Mouse (Mus musculus) B cell, adult 62 days (primary cell): Measurements from ENCODE around the gene Magix. TPM values are rescaled to one million over a fixed set of nuclear protein-coding genes. Genes with fewer than 3 reads are reported as not detected.

Source experiments
- total RNA-seq: library from RNA; stranded (reverse); gene quantifications from 4 replicates; pipeline ENCODE4 v1.2.4, GENCODE M21; 2023

Magix gene
- total RNA-seq: not detected in 4 replicates

DNA sequence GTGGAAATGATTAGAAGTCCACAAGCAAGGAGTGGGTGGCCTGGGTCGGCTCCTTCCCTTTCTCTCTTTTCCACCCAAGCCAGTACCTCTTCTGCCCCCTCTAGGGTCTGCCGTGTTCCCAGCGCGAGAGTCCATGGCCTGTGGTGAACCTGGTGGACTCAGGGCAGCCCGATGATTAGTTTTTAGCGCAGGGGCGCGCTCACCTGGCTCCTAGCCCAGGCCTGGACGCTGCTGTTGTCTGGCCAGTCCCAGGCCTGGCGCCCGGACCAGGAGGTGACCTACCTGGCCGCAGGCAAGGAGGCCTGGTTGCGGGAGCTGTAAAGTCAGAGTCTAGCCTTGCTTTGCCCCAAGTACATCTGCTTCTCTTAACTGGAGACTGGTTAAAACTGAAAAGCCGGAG lies at the start of gene Magix:
Magix (minus strand) TSS at position 388 of the 400 bp plus-strand sequence.

GRCm38 (mm10) chrX:7728215-7728921 lies 47.3 kb upstream of the Magix start, which contains the start of gene Praf2:
Praf2 (plus strand) TSS chrX:7728439.

DNA sequence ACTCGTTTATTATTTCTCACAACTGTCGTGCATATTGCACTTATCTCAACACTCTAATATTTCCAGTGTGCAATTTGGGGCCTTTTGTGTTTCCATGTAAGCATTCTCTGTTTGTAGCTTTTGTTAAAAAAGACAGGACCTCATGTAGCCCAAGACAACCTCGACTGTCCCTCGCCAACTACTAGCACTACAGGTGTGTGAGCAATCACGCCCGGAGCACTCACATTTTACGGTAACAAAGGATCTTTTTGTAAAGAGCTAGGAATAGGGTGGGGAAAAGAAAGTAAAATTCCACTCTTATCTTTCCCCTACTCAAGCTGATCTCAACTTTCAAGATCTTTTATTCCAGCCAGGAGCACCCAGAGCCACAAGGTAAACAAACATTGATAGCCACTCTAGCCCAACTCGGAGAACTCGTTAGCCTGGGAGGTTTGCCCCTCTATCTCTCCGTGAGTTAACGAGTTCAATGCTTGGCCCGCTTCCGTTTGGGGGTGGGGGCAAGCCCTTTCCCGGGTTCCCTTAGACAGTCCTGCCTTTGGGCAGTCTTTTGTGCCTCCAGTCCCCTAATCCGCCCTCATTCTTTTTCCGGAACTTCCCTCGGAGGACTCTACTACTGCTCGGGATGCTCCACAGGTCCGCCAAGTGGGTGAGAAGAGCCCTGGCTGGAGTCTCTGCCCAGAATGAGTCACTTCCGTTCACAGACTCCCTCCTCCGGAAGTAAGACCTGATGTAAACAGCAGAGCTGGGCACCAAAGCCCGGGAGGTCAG lies 40.6 kb upstream of the Magix start, which contains the start of gene Gm45208:
Gm45208 (plus strand) TSS at position 732 of the 768 bp plus-strand sequence.

DNA sequence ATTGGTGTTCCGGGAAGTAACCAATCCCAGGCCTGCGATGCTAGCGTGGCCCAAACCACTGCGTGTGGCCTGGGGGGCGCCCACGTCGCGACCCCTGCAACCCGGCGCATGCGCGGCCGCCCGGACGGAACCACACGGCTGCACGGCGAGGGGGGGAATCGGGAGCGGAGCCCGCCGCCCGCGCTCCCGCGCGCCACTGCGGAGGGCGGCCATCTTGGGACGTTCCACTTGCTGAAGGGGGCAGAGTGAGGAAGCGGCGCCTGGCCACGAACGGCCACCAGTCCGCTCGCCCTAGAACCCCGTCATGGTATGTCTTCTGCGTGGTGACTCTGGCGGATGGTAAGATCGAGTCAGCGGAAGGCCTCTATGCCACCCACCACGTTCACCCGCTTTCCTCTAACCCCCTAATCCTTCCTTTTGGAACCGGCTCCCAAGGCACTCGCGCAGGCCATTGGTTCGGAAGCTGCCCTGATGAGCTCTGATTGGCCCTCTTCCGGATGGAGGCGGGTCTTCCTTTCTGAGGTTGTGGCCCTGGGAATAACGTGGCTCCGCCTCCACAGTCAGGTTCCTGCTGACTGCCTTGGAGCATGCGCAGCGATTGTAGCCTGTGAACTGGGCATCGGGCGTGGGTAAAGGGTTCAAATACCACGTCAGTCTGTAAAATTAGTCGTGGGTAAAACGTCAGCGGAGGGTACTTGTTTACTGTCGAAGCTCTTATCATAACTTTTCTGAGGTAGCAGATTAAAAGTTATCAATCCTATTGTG lies 33.3 kb upstream of the Magix start, which contains the start of gene Wdr45:
Wdr45 (plus strand) TSS at position 199 of the 765 bp plus-strand sequence.

GRCm38 (mm10) chrX:7696954-7697381 lies 15.9 kb upstream of the Magix start, which contains the start of gene Gpkow:
Gpkow (plus strand) TSS chrX:7697131.

GRCm38 (mm10) chrX:7670921-7671623 lies 10.0 kb downstream of the Magix start, which contains the start of gene Plp2:
Plp2 (minus strand) TSS chrX:7671390.

GRCm38 (mm10) chrX:7657221-7657639 lies 23.8 kb downstream of the Magix start, which contains the start of gene Prickle3:
Prickle3 (plus strand) TSS chrX:7657260.

GRCm38 (mm10) chrX:7638401-7639091 lies 42.5 kb downstream of the Magix start, which contains the start of gene Syp:
Syp (plus strand) TSS chrX:7638471.

Other genes starting within 250 kb of the Magix start
- gene Foxp3, start 107.6 kb downstream of the Magix start, total RNA-seq: 0.49 TPM in 1 of 4 replicates, not detected in the others
- gene Ppp1r3f, start 107.0 kb downstream of the Magix start, total RNA-seq: 5.1 to 6.6 TPM (median 5.3 TPM) in 4 replicates
- 19.2 to 22.5 TPM (median 20.0 TPM) in 4 replicates for gene Ccdc22, start 75.7 kb downstream of the Magix start, total RNA-seq
- not detected in 4 replicates for gene Cacna1f, start 74.2 kb downstream of the Magix start, total RNA-seq
- gene Syp, start 42.8 kb downstream of the Magix start, total RNA-seq: 0.36 to 0.58 TPM (median 0.56 TPM) in 3 of 4 replicates, not detected in the other
- 24.4 to 28.3 TPM (median 25.8 TPM) in 4 replicates for gene Prickle3, start 24.0 kb downstream of the Magix start, total RNA-seq
- gene Plp2, start 9.9 kb downstream of the Magix start, total RNA-seq: 85.6 to 91.6 TPM (median 88.3 TPM) in 4 replicates
- 45.1 to 48.2 TPM (median 46.2 TPM) in 4 replicates for gene Gpkow, start 15.9 kb upstream of the Magix start, total RNA-seq
- 58.2 to 89.6 TPM (median 70.2 TPM) in 4 replicates for gene Wdr45, start 33.1 kb upstream of the Magix start, total RNA-seq
- not detected in 4 replicates for gene Gm45208, start 41.0 kb upstream of the Magix start, total RNA-seq
- gene Praf2, start 47.2 kb upstream of the Magix start, total RNA-seq: 9.6 to 13.9 TPM (median 12.0 TPM) in 4 replicates
- gene Ccdc120, start 69.7 kb upstream of the Magix start, total RNA-seq: not detected in 4 replicates
- 26.2 to 36.6 TPM (median 32.7 TPM) in 4 replicates for gene Tfe3, start 81.3 kb upstream of the Magix start, total RNA-seq
- gene Gripap1, start 108.5 kb upstream of the Magix start, total RNA-seq: 277 to 286 TPM (median 284 TPM) in 4 replicates
- gene Kcnd1, start 141.0 kb upstream of the Magix start, total RNA-seq: 1.5 to 2.4 TPM (median 1.9 TPM) in 4 replicates
- gene Otud5, start 160.1 kb upstream of the Magix start, total RNA-seq: 168 to 185 TPM (median 181 TPM) in 4 replicates
- gene Pim2, start 197.0 kb upstream of the Magix start, total RNA-seq: 36.0 to 41.3 TPM (median 37.2 TPM) in 4 replicates
- 28.8 to 38.6 TPM (median 35.1 TPM) in 4 replicates for gene Slc35a2, start 202.8 kb upstream of the Magix start, total RNA-seq
- 126 to 133 TPM (median 129 TPM) in 4 replicates for gene Pqbp1, start 218.0 kb upstream of the Magix start, total RNA-seq
- gene Timm17b, start 218.1 kb upstream of the Magix start, total RNA-seq: 38.8 to 55.7 TPM (median 51.5 TPM) in 4 replicates
- gene Gm10491, start 226.6 kb upstream of the Magix start, total RNA-seq: not detected in 4 replicates
- 2.1 TPM in 1 of 4 replicates, not detected in the others for gene Gm10490, start 228.3 kb upstream of the Magix start, total RNA-seq
- gene Pcsk1n, start 238.6 kb upstream of the Magix start, total RNA-seq: not detected in 4 replicates
- not detected in 4 replicates for gene Eras, start 247.4 kb upstream of the Magix start, total RNA-seq